Mouse (Mus musculus) thymus, adult 2 months (tissue): Measurements from ENCODE around the gene Brinp1.

Source experiments
- CTCF ChIP-seq: fragments of 200-500 bp; IDR thresholded peaks from 2 replicates; pipeline ENCODE4 v1.5.1; 2012; ENCODE audit warnings: mild to moderate bottlenecking, control low read depth, low read length, moderate library complexity, borderline replicate concordance; ENCODE audit not compliant: control insufficient read depth, poor library complexity, insufficient read depth; ENCODE audit errors: extremely low read depth
- POLR2A ChIP-seq: fragments of 200-500 bp; IDR thresholded peaks from 2 replicates; pipeline ENCODE4 v1.6.1; 2012; ENCODE audit warnings: mild to moderate bottlenecking, low read length, control low read depth, moderate library complexity; ENCODE audit not compliant: control insufficient read depth, poor library complexity, insufficient read depth; ENCODE audit errors: extremely low read depth

DNA sequence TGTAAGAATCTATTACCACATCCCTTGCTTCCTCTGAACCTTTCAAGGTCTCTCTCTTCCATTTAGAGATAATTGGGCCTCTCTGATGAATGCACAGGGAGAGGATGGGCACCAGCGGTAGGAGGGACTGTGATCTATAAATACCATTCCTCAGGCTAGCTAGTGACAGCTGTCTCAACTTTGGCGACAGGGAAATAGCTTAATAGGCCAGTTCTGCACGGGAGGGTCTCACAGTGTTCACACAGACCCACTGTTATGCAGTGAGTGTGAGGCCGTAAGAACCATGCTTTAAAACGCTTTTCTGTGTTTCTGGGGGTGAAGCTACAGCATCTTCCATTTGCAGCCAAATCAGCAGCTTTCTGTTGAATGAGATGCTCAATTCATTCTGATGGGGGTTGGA, 186.8 kb downstream of the Brinp1 start:
- TF ChIP-seq CTCF (no peak), POLR2A (no peak)
